Mouse (Mus musculus): ENCODE results near the gene Amigo3.

DNA sequence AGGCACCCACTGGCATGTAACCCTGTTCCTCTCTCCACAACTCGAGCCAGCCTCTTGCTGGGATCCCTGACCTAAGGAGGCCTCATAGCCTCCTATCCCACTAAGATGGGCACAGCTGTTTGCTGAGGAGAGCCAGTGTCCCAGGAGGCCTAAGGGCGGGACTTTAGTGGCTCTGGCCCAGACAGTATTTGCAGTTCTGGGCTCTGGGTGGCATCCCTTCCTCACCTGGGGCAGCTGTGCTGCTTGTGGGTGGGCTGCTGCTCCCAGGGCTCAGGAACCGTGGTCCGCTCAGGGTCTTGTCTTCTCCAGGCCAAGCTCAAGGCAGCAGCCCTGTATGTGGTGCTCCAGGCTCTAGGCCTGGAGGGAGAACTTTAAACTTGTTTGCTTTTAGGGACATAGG is 6.4 kb upstream of the Amigo3 start:
- TF ChIP-seq CTCF (IDR thresholded peaks at IDR 0.05; ENCODE audit: control insufficient read depth, insufficient read depth, insufficient read length) (no peak), MYOD1 (IDR thresholded peaks at IDR 0.05; ENCODE audit: control insufficient read depth, insufficient read length, low read depth) (no peak), CEBPB (IDR thresholded peaks at IDR 0.05; ENCODE audit: low read depth) (no peak), USF1 (IDR thresholded peaks at IDR 0.05; ENCODE audit: low read depth) (no peak)
